Mouse (Mus musculus): Measurements from ENCODE around the gene Ccdc42.

Gene Ccdc42

DNA sequence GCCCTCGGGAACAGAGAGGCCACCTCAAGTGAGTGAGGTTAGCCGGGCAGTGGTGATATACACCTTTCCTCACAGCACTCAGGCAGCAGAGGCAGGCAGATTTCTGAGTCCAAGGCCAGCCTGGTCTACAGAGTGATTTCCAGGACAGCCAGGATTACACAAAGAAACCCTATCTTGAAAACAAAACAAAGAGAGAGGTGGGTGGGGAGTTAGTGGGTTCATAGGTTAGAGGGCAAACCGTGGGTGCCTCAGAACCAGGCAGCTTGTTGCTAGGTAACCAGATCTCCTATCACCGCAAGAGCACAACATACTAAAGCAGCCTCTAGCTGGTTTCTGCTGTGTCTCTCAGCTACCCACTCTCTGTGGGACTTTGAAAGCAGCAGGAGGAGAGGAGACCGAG is at the start of gene Ccdc42:
TSS of gene Ccdc42 (plus strand) at position 301 of the 400 bp plus-strand sequence.
- in situ Hi-C loops (cut with MboI, MseI): no loop called here

GRCm38 (mm10) chr11:68539621-68540020 is 47.2 kb upstream of the Ccdc42 start:
- in situ Hi-C loops (cut with MboI, MseI): no loop called here

GRCm38 (mm10) chr11:68544554-68544953 is 42.3 kb upstream of the Ccdc42 start:
- in situ Hi-C loops (cut with MboI, MseI): no loop called here

DNA sequence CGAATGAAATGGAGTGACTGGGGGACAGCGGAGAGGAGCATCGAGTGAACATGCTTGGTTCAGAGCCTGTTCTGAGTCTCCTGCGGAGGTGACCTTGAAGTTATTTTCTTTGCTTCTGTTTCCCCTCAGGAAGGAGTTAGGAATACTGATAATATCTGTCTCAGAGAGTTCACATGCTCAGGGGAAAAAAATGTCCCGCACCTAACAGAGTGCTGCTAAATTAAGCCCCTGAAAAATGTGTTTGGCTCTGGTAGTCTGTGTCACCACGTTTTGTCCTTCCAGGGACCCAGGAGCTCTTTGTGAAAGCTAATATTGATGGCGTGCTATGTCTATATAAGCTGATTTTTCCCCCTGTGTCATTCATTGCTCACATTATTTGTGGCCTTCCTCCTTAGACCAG is 41.6 kb upstream of the Ccdc42 start:
- in situ Hi-C loops (cut with MboI, MseI): no loop called here

DNA sequence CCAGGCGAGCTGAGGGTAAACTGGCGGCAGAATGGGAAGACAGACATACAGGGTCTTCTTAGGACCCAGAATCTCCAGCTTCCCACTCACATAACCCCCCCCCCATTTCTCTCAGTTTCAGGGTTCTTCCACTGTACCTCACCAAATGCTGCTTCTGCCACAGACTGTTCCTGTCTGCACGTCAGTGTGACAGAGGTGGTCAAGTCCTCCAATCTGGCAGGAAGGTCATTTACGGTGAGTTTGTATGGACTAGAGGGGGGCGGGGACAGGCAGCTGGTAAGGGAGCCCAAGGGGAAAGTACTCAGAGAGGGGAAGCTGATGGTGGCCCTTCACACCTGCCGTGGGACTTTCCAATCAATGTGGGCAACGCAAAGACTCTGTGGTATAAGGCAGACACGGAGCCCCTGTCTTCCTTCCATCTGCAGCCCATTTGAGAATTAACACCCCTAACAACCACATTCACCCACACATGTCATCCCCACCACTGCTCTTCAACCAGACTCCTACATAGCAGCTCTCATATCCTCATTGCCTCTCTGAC is 41.1 kb upstream of the Ccdc42 start:
- in situ Hi-C loops (cut with MboI, MseI): no loop called here

GRCm38 (mm10) chr11:68547484-68547883 is 39.3 kb upstream of the Ccdc42 start:
- in situ Hi-C loops (cut with MboI, MseI): no loop called here

DNA sequence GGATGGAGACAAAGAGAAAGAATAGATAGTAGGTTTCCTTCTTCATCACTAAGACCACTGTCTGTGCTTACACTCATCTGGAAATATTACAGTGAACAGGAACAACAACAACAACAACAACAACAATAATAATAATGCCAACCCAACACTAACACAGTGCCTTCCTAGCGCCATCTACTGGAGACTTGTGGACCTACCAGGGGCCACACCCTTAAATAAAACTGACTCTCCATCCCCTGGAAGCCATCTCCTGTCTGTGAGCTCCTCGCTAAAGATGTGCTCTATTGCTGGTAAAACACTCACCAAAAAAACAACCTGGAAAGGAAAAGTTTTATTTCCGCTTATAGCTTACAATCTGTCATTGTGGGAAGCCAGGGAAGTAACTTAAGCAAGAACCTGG is 37.2 kb upstream of the Ccdc42 start:
- in situ Hi-C loops (cut with MboI, MseI): no loop called here

DNA sequence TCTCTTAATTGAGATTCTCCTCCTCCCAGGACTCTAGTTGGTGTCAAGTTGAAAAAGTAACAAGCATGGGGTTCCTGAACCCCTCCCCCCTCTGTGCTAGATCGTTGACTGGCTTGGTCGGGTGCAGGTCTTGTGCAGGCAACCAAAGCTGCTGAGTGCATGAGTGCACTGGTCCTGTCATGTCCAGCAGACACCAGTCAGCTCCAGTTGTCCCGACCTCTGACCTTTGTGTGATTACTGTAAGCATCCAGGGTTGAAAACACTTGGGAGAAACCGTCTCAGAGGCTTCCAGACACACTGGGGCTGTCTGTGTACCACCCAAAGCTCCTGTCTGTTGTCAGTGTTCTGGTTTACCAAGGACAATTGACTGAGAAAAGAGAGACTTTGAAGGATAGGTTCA is 36.5 kb upstream of the Ccdc42 start:
- in situ Hi-C loops (cut with MboI, MseI): loop anchor here (5.0 to 10.0 kb wide), 4 partner anchors 53 to 118 kb away; partner anchors contain the start of gene Pik3r5 (in 1 of the 2)

GRCm38 (mm10) chr11:68553981-68554471 is 32.8 kb upstream of the Ccdc42 start:
- in situ Hi-C loops (cut with MboI, MseI): loop anchor here (5.0 to 10.0 kb wide), 4 partner anchors 57 to 122 kb away; partner anchors contain the start of gene Pik3r5 (in 1 of the 2)

GRCm38 (mm10) chr11:68555918-68556584 is 30.8 kb upstream of the Ccdc42 start, which contains the start of gene Mfsd6l:
Gene Mfsd6l, plus strand, starts transcription at chr11:68556186.
- in situ Hi-C loops (cut with MboI, MseI): loop anchor here in 1 of 2 experiments (10.0 kb wide), 1 partner anchor 61 kb away; no protein-coding TSS in a partner anchor

- in situ Hi-C loops (cut with MboI, MseI): loop anchor here in 1 of 2 experiments (10.0 kb wide), 1 partner anchor 65 kb away; no protein-coding TSS in a partner anchor
Observed at GRCm38 (mm10) chr11:68559546-68559945, 27.3 kb upstream of the Ccdc42 start.

- in situ Hi-C loops (cut with MboI, MseI): no loop called here
Observed at GRCm38 (mm10) chr11:68561957-68562950, 24.6 kb upstream of the Ccdc42 start.

DNA sequence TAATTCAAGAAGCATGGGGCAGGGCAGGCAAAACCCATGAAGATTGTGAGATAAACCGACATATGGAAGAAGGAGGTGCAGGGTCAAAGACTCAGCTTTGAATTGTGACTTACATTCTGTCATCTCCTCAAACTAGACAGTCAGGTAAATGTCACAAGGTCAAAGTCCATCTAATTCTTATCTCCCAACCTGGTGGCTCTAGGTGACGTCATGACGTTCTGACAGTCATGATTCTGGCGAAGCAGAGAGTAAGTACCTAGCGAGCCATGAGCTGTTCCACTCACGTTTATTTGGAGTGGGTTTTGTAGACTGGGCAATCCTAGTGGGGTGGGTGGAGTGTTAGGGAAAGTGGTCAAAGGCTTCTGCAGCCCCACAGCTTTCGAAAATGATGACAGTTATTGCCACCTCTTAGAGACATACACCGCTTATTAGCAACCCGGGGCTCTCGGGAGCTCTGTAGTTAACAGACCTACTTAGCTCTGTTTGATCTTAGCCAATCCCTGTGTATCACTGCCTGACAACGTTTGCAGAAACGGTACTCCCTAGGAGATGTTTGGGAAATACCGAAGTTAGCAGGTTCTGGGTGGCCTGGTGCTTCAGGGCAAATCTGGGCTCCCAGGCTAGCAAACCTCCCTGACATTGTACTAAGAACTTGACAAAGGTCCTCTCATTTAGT is 22.3 kb upstream of the Ccdc42 start:
- in situ Hi-C loops (cut with MboI, MseI): no loop called here

GRCm38 (mm10) chr11:68565032-68565429 is 21.8 kb upstream of the Ccdc42 start:
- in situ Hi-C loops (cut with MboI, MseI): no loop called here

GRCm38 (mm10) chr11:68566447-68567059 is 20.3 kb upstream of the Ccdc42 start:
- in situ Hi-C loops (cut with MboI, MseI): no loop called here

GRCm38 (mm10) chr11:68570861-68571260 is 16.0 kb upstream of the Ccdc42 start:
- in situ Hi-C loops (cut with MboI, MseI): loop anchor here in 1 of 2 experiments (5.0 kb wide), 1 partner anchor 61 kb away; no protein-coding TSS in a partner anchor

GRCm38 (mm10) chr11:68577076-68577475 is 9.7 kb upstream of the Ccdc42 start:
- in situ Hi-C loops (cut with MboI, MseI): no loop called here

- in situ Hi-C loops (cut with MboI, MseI): no loop called here
Observed at GRCm38 (mm10) chr11:68579462-68579881, 7.3 kb upstream of the Ccdc42 start.

- in situ Hi-C loops (cut with MboI, MseI): no loop called here
Observed at GRCm38 (mm10) chr11:68580566-68580965, 6.3 kb upstream of the Ccdc42 start.

- in situ Hi-C loops (cut with MboI, MseI): no loop called here
Observed at GRCm38 (mm10) chr11:68583225-68583624, 3.6 kb upstream of the Ccdc42 start.
